ENCODE assay signal across 7 mouse cellular contexts in the genomic region with DNA sequence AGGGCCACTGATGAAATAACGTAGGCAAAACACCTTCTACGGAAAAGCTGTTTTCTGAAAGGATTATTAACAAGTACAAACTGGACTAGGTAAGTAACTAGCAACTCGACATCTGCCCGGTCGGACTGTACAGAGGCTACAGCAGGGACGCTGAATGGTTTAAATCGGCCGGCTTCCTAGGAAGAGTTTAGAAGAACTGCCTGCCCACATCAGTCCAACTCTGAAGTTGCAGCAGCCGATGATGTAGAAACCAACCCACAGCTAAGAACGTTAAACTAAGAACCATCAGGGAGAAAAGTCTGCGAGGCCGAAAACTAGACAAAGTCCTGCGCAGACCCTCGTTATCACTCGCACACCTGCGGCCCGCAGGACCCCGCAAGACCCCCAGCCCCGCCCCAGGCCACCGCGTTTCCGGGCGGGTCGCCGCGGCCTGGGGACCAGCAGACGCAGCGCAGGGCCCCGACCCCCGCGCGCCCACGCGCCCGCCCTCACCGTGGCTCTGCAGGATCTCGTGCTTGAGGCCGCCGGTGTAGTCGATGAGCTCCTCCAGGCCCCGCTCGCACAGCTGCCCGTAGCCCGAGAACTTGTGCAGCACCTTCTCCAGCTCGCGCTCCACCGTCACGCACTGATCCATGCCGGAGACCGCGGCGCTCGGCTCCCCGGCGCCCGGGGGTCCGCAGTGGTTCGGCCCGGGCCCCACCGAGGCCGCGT. TPM values are rescaled to one million over a fixed set of nuclear protein-coding genes. Genes with fewer than 3 reads are reported as not detected.
A peak's percentile ranks its signal among the peaks of the same experiment; 100 is the strongest.
DNase-seq lines count a peak whose midpoint lies in the region; ATAC-seq lines count a peak whose summit lies in the region.

No protein-coding gene starts in this region.

- H3K9me3 ChIP-seq in midbrain, embryonic 13.5 days = no peaks in the 10 kb centered on the region
- no peaks in the 10 kb centered on the region for H3K9me3 ChIP-seq in stomach, embryonic 14.5 days (ENCODE audit: control insufficient read depth, low read depth, low read length)

- peak overlapping the region; percentile 97 for H3K27ac ChIP-seq in midbrain, embryonic 13.5 days
- H3K27ac ChIP-seq in stomach, embryonic 14.5 days (ENCODE audit: low read length) = peak overlapping the region; percentile 97

- DNase-seq in R1 (ENCODE audit: low read depth, low spot score) = peak; percentile 65
- peak; percentile 69 for DNase-seq in cerebellum, adult 11 months
- DNase-seq in frontal cortex, postnatal 10 days (ENCODE audit: low spot score in 2 of 2) = peak; percentile 57 to 68
- DNase-seq in left cerebral cortex, postnatal 4 days = peak; percentile 51

- under 1% methylated on average over 62 of the region's 62 CpGs for WGBS in midbrain, embryonic 13.5 days
- 1% methylated on average over 61 of the region's 62 CpGs for WGBS in stomach, embryonic 14.5 days

- no peaks in the 10 kb centered on the region for H3K27me3 ChIP-seq in midbrain, embryonic 13.5 days
- no peaks in the 10 kb centered on the region for H3K27me3 ChIP-seq in stomach, embryonic 14.5 days (ENCODE audit: control insufficient read depth, insufficient read depth, low read length)

- no peaks in the 10 kb centered on the region for H3K36me3 ChIP-seq in midbrain, embryonic 13.5 days
- no peaks in the 10 kb centered on the region for H3K36me3 ChIP-seq in stomach, embryonic 14.5 days (ENCODE audit: control insufficient read depth, insufficient read depth, low read length)

- peaks cover 43% of the 10 kb centered on the region for H3K4me1 ChIP-seq in midbrain, embryonic 13.5 days (replicated peaks)
- H3K4me1 ChIP-seq in stomach, embryonic 14.5 days (ENCODE audit: control insufficient read depth, insufficient read depth, low read length) = peaks cover 27% of the 10 kb centered on the region

- H3K4me2 ChIP-seq in midbrain, embryonic 13.5 days (replicated peaks) = peak overlapping the region; percentile 83
- peak overlapping the region; percentile 82 for H3K4me2 ChIP-seq in stomach, embryonic 14.5 days (replicated peaks; ENCODE audit: low read depth, low read length)

- ATAC-seq in inflammation-experienced regulatory T-cells, adult 6 months = peak; percentile 1
- ATAC-seq in midbrain, embryonic 13.5 days = peak; percentile 53
- peak; percentile 5; the same call in 1 of the 2 replicates for ATAC-seq in stomach, embryonic 14.5 days (ENCODE audit: insufficient number of reproducible peaks, insufficient read depth, low FRiP score, low read depth)

- peak overlapping the region; percentile 92 for H3K9ac ChIP-seq in midbrain, embryonic 13.5 days (replicated peaks)
- H3K9ac ChIP-seq in stomach, embryonic 14.5 days (replicated peaks; ENCODE audit: low read depth, low read length) = peak overlapping the region; percentile 92

- H3K4me3 ChIP-seq in midbrain, embryonic 13.5 days (replicated peaks) = peak overlapping the region; percentile 90
- H3K4me3 ChIP-seq in stomach, embryonic 14.5 days (ENCODE audit: low read depth, low read length) = peak overlapping the region; percentile 94

- intact Hi-C loops in left cerebral cortex, postnatal 4 days (cut with DNase I) = loop anchor here (5.0 kb wide), 1 partner anchor 53 kb away; a partner anchor contains a TSS

RNA-seq across cellular contexts. Expression of a gene that starts 0.8 kb away (rescaled TPM):
- polyA plus RNA-seq in inflammation-experienced regulatory T-cells, adult 6 months (2017; shearing (Covaris generic)) = 10 to 100 TPM; 12.3 to 17.7 (median 13.4) TPM
- 10 to 100 TPM; 53.5 to 54.3 TPM for total RNA-seq in left cerebral cortex, postnatal 4 days (2021)
- 7.0 and 8.0 TPM in 2 replicates for polyA plus RNA-seq in midbrain, embryonic 13.5 days (2015; fragmentation: Nextera tagmentation; extraction: Ambion mirVana)
- 8.3 and 10.4 TPM in 2 replicates for polyA plus RNA-seq in stomach, embryonic 14.5 days (2014; fragmentation: Nextera tagmentation; extraction: Ambion mirVana)

RNA-seq across cellular contexts. Expression of a gene that starts 54.0 kb away (rescaled TPM):
- polyA plus RNA-seq in inflammation-experienced regulatory T-cells, adult 6 months (2017; shearing (Covaris generic)) = 1 to 10 TPM; 3.6 to 6.5 (median 6.3) TPM
- total RNA-seq in left cerebral cortex, postnatal 4 days (2021) = 10 to 100 TPM; 43.9 to 45.4 TPM
- polyA plus RNA-seq in midbrain, embryonic 13.5 days (2015; fragmentation: Nextera tagmentation; extraction: Ambion mirVana) = 18.6 and 22.3 TPM in 2 replicates
- 21.7 and 27.3 TPM in 2 replicates for polyA plus RNA-seq in stomach, embryonic 14.5 days (2014; fragmentation: Nextera tagmentation; extraction: Ambion mirVana)

Comparison
In these comparisons a context has a peak if more than half of its experiments do, and no peak if none do; other contexts are left out.
1. Peak in every context shown above with its lines: DNase-seq, ATAC-seq, H3K4me3 ChIP-seq and H3K27ac ChIP-seq.
2. ATAC-seq: peak in every context shown above with its lines; median percentile 53 in midbrain, embryonic 13.5 days; 5 in stomach, embryonic 14.5 days; 1 in inflammation-experienced regulatory T-cells, adult 6 months.